Mouse (Mus musculus) C2C12 (cell line): ENCODE measurements around the gene Tbc1d2.

Experiments used
- CEBPB ChIP-seq: IDR thresholded peaks from one replicate; pipeline ENCODE4 v1.6.1; 2011; ENCODE audit warnings: low read depth, mild to moderate bottlenecking, control low read depth, moderate library complexity
- CTCF ChIP-seq: IDR thresholded peaks from one replicate; pipeline ENCODE4 v1.5.1; 2011; ENCODE audit not compliant: control insufficient read depth, insufficient read depth, insufficient read length
- FOSL1 ChIP-seq: IDR thresholded peaks from one replicate; pipeline ENCODE4 v1.8.0; 2011; ENCODE audit warnings: mild to moderate bottlenecking, low read length; ENCODE audit not compliant: poor library complexity, insufficient read depth, severe bottlenecking
- MAX ChIP-seq: IDR thresholded peaks from one replicate; pipeline ENCODE4 v1.6.1; 2011; ENCODE audit warnings: mild to moderate bottlenecking, control low read depth
- MYOD1 ChIP-seq: IDR thresholded peaks from one replicate; pipeline ENCODE4 v1.6.1; 2011; ENCODE audit warnings: low read depth; ENCODE audit not compliant: control insufficient read depth, insufficient read length
- MYOG ChIP-seq: IDR thresholded peaks from one replicate; pipeline ENCODE4 v1.6.1; 2011; ENCODE audit not compliant: control insufficient read depth, insufficient read length; ENCODE audit errors: extremely low read depth
- USF1 ChIP-seq: IDR thresholded peaks from one replicate; pipeline ENCODE4 v1.6.1; 2011; ENCODE audit warnings: low read depth, mild to moderate bottlenecking, control low read depth, moderate library complexity

DNA sequence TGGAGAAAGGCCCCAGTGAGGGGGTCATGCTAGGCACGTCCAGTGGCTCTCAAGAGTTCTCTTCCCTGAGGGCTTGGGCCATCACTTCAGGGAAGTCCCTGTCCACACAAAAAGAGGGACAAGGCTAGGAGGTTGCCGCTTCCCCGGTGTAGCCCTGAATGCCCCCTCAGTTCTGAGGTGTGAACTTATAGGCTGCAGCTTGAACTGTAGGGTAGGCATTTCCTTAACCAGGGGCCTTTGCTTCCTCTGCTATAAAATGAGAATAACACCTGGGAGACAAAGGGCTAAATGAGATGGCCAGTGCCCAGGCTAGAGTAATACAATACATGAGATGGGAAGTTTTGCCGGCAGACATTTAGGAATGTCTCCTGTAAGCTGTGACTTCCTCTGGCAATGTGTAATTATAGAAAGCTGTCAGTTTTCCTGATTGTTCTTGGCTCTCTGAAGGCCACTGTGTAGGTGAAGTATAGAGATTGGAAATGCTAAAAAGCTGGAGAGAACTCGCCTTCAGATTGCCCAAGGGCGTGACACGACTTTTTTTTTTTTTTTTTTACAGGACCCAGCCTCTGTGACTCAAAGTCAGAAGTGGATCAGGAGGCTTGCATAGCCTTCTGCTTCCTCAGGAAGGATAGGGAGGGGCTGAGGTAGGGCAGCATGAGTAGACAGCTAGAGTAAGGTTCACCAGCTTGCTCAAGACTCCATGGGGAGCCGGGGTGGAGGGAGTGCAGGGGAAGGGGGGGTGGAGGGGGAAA is 6.9 kb downstream of the Tbc1d2 start:
- TF ChIP-seq MAX (no peak), CTCF (no peak), MYOG (no peak), FOSL1 (no peak), USF1 (no peak), MYOD1 (no peak), CEBPB (no peak)
